Comparison of ENCODE assay signal across 8 mouse cellular contexts in genomic region chr2:30720291-30720690, GRCm38 (mm10).
DNase-seq lines count a peak whose midpoint lies in the region; ATAC-seq and TF ChIP-seq lines count a peak whose summit lies in the region.

No protein-coding gene starts in this region.

- H3K4me2 ChIP-seq in heart, postnatal 0 days (ENCODE audit: low read depth, low read length), result peak overlapping the region; percentile 58; the same call in 1 of the 2 replicates

- peak overlapping the region; percentile 51; the same call in 1 of the 2 replicates for H3K4me3 ChIP-seq in heart, embryonic 10.5 days
- H3K4me3 ChIP-seq in brown adipose tissue, adult 24 weeks (ENCODE audit: insufficient read depth, low read depth, low read length), result peak overlapping the region; percentile 33; the same call in 1 of the 2 replicates
- no peak overlapping the region for H3K4me3 ChIP-seq in heart, postnatal 0 days (ENCODE audit: low read depth, low read length)
- peak overlapping the region; percentile 54 for H3K4me3 ChIP-seq in midbrain, embryonic 10.5 days

- peaks cover 94% of the 10 kb centered on the region for H3K4me1 ChIP-seq in heart, embryonic 10.5 days
- H3K4me1 ChIP-seq in brown adipose tissue, adult 24 weeks (ENCODE audit: control insufficient read depth, insufficient read depth, insufficient read length, low read length), result peaks cover 39% of the 10 kb centered on the region
- H3K4me1 ChIP-seq in heart, postnatal 0 days (ENCODE audit: control insufficient read depth, insufficient read depth), result peaks cover 54% of the 10 kb centered on the region
- H3K4me1 ChIP-seq in midbrain, embryonic 10.5 days, result peaks cover 100% of the 10 kb centered on the region

- no peaks in the 10 kb centered on the region for H3K27me3 ChIP-seq in heart, embryonic 10.5 days (ENCODE audit: insufficient read depth, poor library complexity, severe bottlenecking)
- no peaks in the 10 kb centered on the region for H3K27me3 ChIP-seq in heart, postnatal 0 days (ENCODE audit: control insufficient read depth, insufficient read depth, low read length)
- no peaks in the 10 kb centered on the region for H3K27me3 ChIP-seq in midbrain, embryonic 10.5 days (ENCODE audit: low read depth, poor library complexity, severe bottlenecking)

- H3K9ac ChIP-seq in heart, postnatal 0 days (replicated peaks; ENCODE audit: low read depth, low read length), result 0 out of 2 replicates have a peak overlapping the region, but pooled peaks have one; percentile 8

- intact Hi-C loops in heart, postnatal 36 days (cut with DNase I), result loop anchor here (2.0 to 5.0 kb wide), 2 partner anchors 37 to 73 kb away; no protein-coding TSS in a partner anchor

- no peak for ATAC-seq in heart, postnatal 0 days (ENCODE audit: insufficient read depth, low read depth)

- peak overlapping the region; percentile 94 for H3K27ac ChIP-seq in heart, embryonic 10.5 days
- H3K27ac ChIP-seq in brown adipose tissue, adult 24 weeks (replicated peaks; ENCODE audit: low read depth, low read length), result peak overlapping the region; percentile 96
- H3K27ac ChIP-seq in heart, postnatal 0 days (ENCODE audit: low read depth), result peak overlapping the region; percentile 96
- H3K27ac ChIP-seq in midbrain, embryonic 10.5 days (replicated peaks), result peak overlapping the region; percentile 100

- WGBS in heart, embryonic 10.5 days, result 50% methylated on average over 5 of the region's 5 CpGs
- 62% methylated on average over 5 of the region's 5 CpGs for WGBS in heart, postnatal 0 days
- WGBS in midbrain, embryonic 10.5 days, result 32% methylated on average over 5 of the region's 5 CpGs

- no peak for DNase-seq in heart, embryonic 10.5 days (ENCODE audit: low spot score)
- no peak for DNase-seq in heart, postnatal 36 days
- DNase-seq in heart, postnatal 0 days (ENCODE audit: low spot score), result peak; percentile 6
- DNase-seq in midbrain, embryonic 10.5 days (ENCODE audit: low spot score), result no peak
- no peak for DNase-seq in left cerebral cortex, adult 8-10 months (ENCODE audit: low spot score in 2 of 2)
- no peak for DNase-seq in ovary, adult 18-20 months (ENCODE audit: low spot score)
- DNase-seq in urinary bladder, adult 18-20 months (ENCODE audit: low spot score in 2 of 2), result no peak

- H3K9me3 ChIP-seq in heart, embryonic 10.5 days, result no peaks in the 10 kb centered on the region
- H3K9me3 ChIP-seq in heart, postnatal 0 days (replicated peaks; ENCODE audit: control insufficient read depth, low read length), result no peaks in the 10 kb centered on the region
- H3K9me3 ChIP-seq in midbrain, embryonic 10.5 days (replicated peaks), result no peaks in the 10 kb centered on the region

- no peaks in the 10 kb centered on the region for H3K36me3 ChIP-seq in heart, embryonic 10.5 days
- H3K36me3 ChIP-seq in heart, postnatal 0 days (replicated peaks; ENCODE audit: control insufficient read depth, insufficient read depth, low read length), result no peaks in the 10 kb centered on the region
- no peaks in the 10 kb centered on the region for H3K36me3 ChIP-seq in midbrain, embryonic 10.5 days

- TF ChIP-seq EP300 in heart, postnatal 0 days (IDR thresholded peaks at IDR 0.05; ENCODE audit: low read depth), result no peak

- TF ChIP-seq CTCF in heart, postnatal 0 days (IDR thresholded peaks at IDR 0.05; ENCODE audit: low read depth), result no peak
